Mouse (Mus musculus) gastrocnemius, postnatal 4 days (tissue): Measurements from ENCODE around the gene AC124108.1. TPM values are rescaled to one million over a fixed set of nuclear protein-coding genes. Genes with fewer than 3 reads are reported as not detected.

Experiments
- DNase-seq, 2 experiments: peaks; one replicate each; pipeline ENCODE4 v3.0.0; 2021 to 2022; ENCODE audit warnings: low spot score in 2 of 2, mixed read lengths in 2 of 2
- total RNA-seq, 2 experiments: library from RNA; stranded (reverse); gene quantifications; 2 replicates each; pipeline ENCODE4 v1.2.3; 2021

The AC124108.1 gene
- total RNA-seq, 2 experiments from 2014 or later: 0.49 to 0.57 TPM

DNA sequence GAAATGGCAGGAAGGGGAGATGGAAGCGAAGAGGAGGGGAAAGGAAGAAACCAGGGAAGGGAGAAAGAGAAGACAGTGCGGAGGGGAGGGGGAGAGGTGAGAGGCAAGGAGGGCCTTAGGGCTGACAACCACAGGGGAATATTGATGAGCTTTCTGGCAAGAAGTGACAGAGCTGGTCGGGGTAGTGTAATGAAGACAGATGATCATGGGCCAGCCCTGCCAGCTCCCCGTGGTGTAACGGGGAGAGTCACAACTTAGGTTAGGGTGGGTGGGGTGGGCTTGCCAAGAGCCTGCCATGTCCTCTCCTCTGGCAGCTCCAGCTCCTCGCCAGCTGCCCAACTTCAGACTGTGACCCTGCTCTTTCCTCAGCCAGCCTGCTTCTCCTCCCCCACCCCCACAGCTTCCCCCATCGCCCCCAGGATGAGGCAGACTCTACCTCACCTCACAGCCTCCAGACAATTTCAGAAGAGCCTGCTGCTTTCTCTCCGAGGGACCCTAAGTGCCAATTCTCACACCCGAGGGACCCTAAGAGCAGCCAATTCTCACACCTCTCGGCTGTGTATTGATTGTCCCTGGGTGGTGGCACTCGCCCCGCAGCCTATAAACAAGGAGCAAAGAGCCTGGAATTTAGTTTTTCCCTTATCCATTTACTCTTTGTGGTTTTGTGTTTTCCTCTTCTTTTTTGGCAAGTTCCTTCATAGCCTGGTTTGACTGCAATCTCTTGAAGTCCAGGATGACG, 26.3 kb upstream of the AC124108.1 start:
- no peak for DNase-seq

DNA sequence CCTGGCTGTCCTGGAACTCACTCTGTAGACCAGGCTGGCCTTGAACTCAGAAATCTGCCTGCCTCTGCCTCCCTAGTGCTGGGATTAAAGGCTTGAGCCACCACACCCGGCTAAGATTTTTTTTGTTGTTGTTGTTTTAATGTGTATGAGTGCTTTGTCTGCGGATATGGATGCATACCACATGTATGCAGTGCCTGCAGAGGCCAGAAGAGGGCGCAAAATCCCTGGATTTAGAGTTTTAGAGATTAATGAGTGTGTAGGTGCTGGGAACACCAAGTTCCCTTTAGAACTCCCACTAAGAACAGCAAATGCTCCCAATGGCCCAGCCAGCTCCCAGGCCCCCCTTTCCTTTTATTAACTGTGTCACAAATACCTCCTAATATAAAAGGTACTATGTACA, 25.4 kb upstream of the AC124108.1 start:
- no peak for DNase-seq

- DNase-seq: no peak
Observed at GRCm38 (mm10) chr1:132168115-132168767, 23.0 kb upstream of the AC124108.1 start.

- DNase-seq: no peak
Observed at GRCm38 (mm10) chr1:132170698-132171097, 20.6 kb upstream of the AC124108.1 start.

DNA sequence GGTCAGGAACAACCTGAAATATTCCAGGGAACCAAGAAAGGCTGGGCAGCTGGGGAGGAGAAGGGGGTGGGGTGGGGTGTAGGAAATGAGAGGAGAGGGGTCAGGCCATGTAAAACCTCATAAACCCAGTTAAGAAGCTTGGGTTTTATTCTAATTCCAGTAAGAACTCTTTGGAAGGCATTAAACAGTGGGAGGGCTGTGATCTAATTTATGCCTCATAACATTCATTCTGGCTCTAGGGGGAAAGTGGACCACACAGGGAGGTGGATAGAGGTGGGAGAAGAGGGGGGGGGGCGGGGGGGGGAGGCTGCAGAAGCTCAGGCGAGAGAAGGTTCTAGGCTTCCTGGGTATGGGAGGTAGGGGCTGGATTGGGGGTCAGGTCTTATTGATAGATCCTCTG, 19.6 kb upstream of the AC124108.1 start:
- no peak for DNase-seq

- no peak for DNase-seq
Observed at GRCm38 (mm10) chr1:132186303-132186702, 5.0 kb upstream of the AC124108.1 start.

DNA sequence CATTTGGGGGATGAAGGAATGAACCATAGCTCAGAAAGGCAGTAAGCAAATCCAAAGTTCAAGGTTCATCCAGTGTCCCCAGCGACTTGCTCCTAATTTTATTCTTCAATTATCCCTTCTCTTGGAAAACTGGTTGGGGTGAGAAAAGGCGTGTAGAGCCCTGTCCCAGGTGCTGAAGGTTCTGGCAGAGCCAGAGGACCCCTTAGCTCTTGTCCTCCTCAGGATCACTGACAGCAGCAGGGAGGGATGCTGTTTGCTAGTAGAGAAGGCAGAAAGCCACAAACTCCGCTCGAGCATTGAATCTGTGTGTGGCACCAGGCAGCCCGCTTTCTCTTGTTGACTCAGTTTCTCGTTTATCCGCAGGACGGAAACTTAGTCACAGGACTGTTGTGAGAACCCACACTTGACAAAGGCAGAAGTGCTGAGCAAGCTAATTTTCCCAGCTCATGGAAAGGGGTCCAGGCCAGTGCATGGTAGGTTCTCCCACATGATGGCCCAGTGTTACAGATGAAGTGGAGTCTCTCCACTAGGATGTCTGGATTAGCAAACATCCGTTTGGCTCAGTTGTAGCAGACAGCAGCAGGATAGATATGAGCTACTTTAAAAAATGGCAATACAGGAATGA, 2.7 kb upstream of the AC124108.1 start:
- no peak for DNase-seq

GRCm38 (mm10) chr1:132189231-132189630, 2.0 kb upstream of the AC124108.1 start:
- no peak for DNase-seq

- DNase-seq: no peak
Observed at GRCm38 (mm10) chr1:132190040-132190513, 1.2 kb upstream of the AC124108.1 start.

GRCm38 (mm10) chr1:132190621-132191092, 600 bp upstream of the AC124108.1 start:
- no peak for DNase-seq

DNA sequence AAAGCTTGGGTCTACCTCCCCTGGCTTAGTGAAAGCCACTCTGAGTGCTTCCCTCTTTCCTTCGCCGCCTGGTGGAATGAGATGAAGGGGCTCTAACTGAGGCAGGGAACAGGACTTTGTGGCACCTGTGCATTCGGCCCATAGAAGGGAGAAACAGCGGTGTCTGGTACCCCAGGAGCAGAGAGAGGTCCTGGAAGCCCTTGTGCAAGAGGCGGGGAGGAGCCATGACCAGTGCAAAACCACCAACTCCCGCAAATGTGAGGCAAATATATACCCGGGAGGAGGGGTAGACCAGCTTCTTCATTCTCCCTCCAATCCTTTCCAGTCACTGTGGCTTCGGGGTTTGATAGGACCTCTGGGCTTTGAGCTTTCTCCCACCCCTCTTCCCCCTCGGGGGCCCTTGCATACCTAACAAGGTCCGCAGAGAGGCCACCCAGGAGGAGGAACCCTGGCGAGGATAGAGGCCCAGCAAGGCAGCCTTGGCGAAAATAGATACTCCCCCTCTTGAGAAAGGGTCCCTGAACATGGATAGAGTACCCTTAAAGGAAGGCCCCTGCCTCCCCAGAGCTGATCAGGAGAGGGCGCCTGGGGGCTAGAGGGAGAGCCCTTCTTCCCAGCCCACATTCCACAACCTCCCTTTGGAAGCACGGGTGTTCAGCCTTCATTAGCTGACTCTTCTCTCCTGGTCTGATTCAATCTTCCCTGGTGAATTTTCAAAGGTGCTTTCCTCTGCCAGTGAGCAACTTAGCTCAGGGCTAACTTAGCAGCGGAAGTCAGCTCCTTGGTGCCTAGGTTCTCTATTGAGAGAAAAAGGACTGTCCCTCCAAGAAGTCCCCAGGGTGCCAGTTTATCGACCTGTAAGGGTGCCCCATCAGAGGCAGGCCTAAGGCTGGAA, 776 bp downstream of the AC124108.1 start:
- no peak for DNase-seq

DNA sequence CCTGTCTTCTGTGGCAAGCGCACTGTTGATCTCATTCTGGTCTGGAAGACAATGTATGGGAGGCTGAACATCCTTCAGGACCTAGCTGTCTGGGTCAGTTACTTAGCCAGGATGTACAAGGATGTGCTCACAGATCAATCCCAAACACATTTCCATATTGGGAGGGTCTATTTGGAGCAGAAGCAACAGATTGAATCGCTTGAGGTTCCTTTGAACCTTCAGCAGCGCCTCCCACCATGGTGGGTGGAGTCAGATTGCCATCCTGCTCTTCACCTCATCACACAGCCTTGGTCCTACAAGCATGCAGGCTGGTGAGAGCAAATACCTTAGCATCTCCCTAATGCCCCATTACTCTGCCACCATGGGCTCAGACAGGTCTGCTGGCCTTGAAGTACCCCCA, 2.5 kb downstream of the AC124108.1 start:
- no peak for DNase-seq

DNA sequence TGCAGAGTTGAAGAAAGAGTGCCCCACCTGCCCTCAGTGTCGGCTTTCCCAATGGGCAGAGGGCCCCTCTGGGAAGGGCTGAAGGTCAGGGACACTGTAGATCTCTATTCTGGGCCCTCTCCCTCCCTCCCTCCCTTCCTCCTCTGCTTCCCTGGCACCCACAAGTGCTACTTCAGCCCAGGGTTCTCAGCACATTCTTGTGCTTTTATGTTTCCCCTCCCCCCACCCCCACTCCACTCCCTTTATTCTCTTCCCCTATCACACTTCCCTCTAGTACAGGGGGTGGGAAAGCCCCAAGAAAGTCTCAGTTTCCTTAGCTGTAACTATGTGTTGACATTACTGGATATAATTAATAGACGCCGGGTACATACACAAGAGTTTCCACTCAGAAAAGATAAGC, 3.4 kb downstream of the AC124108.1 start:
- DNase-seq: no peak

DNA sequence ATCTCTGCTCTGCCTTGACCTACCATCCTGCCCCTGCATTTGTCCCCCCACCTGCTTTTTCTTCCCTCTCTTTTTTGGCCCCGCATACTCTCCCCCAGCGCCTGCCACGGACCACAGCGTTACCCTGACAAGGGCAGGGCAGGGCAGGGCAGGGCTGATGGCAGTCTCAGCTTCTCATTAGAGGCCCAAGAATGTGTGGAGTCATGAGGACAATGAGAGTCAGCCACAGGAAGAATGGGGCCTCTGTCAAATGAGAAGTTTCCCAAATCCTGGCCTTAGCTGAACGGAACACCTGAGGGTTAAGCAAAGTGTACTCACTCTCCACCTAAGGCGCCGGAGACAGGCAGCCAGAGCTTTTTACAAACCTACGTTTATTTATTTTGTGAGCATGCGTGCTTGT, 3.8 kb downstream of the AC124108.1 start:
- no peak for DNase-seq

DNA sequence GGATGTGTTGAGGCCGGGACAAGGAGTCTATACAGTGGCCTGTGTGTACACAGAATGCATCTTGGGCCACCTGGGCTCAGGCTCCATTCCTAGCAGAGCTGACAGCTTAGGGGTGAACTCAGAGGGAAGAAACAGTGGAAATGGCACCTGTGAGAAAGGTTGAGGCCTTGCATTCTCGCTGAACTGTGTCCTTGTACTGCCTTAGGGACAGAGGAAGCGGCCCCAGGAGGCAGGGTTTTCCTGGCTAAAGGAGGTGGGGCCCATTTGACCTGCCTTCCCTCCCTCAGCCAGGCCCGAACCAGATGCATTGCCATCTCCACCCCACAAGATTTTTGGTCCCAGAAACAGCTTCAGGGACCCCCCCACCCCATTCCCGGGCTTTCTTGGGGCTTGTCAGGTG, 4.4 kb downstream of the AC124108.1 start:
- DNase-seq: no peak

GRCm38 (mm10) chr1:132196337-132196736, 5.1 kb downstream of the AC124108.1 start:
- no peak for DNase-seq

DNA sequence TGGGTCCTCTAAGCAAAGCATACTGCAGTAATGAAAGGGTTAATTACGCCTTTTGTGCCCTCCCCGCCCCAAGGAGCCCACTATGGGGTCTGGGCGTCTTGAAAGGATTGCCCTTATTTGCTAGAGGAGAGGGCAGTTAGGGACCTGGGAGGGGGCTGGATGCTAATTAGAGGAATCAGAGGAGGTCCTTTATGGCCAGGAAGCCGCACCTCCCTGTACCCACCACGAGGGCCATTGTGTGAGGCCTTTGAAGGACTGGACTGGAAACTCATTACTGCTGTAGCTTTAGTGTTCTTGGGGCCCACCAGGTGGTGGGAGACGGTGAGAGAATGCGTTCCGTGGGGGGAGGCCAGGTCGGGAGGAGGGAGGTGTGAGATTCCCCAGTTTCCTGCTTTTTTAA, 6.4 kb downstream of the AC124108.1 start:
- DNase-seq: no peak

DNA sequence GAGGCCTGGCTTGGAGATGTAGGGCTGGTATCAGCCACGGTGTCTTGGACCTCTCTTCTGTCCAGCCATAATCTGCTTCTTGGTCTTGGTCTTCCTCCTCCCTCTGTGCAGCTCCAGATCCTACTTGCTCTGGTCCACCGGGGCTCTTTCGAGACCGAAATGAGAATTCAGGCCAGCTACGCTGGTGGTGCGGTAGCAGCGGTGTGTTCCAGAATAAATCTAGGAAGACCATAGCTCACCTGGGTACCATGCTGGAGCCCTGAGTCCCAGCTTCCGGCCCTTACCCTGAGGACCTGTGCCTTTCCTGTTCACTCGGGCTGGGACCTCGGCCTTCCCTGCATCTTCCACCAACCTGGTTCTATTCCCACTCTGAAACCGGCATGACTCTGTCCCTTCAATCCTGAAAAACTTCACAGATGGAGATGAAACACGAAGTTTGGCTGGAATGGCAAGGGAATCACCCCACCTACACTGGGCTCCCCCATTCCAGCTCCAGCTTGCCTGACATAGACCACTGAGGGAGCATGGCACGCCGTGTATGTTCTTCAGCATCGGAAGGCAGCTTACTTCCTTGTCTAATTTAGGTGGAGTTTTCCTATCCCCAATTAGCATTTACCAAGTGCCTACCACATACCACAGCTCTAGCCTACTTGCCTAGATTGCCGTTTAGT, 7.3 kb downstream of the AC124108.1 start:
- DNase-seq: no peak

- DNase-seq: no peak
Observed at GRCm38 (mm10) chr1:132199244-132199643, 8.0 kb downstream of the AC124108.1 start.

GRCm38 (mm10) chr1:132199934-132200333, 8.7 kb downstream of the AC124108.1 start:
- peak in 1 of 2 experiments; percentile 7 for DNase-seq
